Mouse (Mus musculus) T-helper 17 cell (primary cell): Measurements from ENCODE around the gene C1qa.

ENCODE experiments used
- in situ Hi-C, 2 experiments: fragments of 300-600 bp; cut with MboI, MseI; formaldehyde crosslinking; loops; 1 replicate in 1 of 2; 2 replicates in 1 of 2; pipeline ENCODE4 v1.15.1; 2025; ENCODE audit warnings: high pct_unique_total_duplicates in 2 of 2

C1qa gene

GRCm38 (mm10) chr4:136898637-136899036 lies at the start of gene C1qa:
TSS of gene C1qa (minus strand) at chr4:136898803.
- in situ Hi-C loops: no loop called here

- in situ Hi-C loops: loop anchor here in 1 of 2 experiments (25.0 kb wide), 1 partner anchor 1567 kb away; no protein-coding TSS in a partner anchor
These were observed 46.8 kb upstream of the C1qa start for GRCm38 (mm10) chr4:136945397-136945796.

- in situ Hi-C loops: loop anchor here in 1 of 2 experiments (25.0 kb wide), 1 partner anchor 1568 kb away; no protein-coding TSS in a partner anchor
These were observed 46.2 kb upstream of the C1qa start for GRCm38 (mm10) chr4:136944558-136945350.

GRCm38 (mm10) chr4:136943175-136943574 lies 44.6 kb upstream of the C1qa start:
- in situ Hi-C loops: loop anchor here in 1 of 2 experiments (25.0 kb wide), 1 partner anchor 1569 kb away; no protein-coding TSS in a partner anchor

- in situ Hi-C loops: loop anchor here in 1 of 2 experiments (25.0 kb wide), 1 partner anchor 1570 kb away; no protein-coding TSS in a partner anchor
These were observed 44.2 kb upstream of the C1qa start for GRCm38 (mm10) chr4:136942761-136943160.

GRCm38 (mm10) chr4:136937935-136938334 lies 39.3 kb upstream of the C1qa start:
- in situ Hi-C loops: loop anchor here in 1 of 2 experiments (25.0 kb wide), 1 partner anchor 1574 kb away; no protein-coding TSS in a partner anchor

GRCm38 (mm10) chr4:136937344-136937743 lies 38.7 kb upstream of the C1qa start:
- in situ Hi-C loops: loop anchor here in 1 of 2 experiments (25.0 kb wide), 1 partner anchor 1575 kb away; no protein-coding TSS in a partner anchor

- in situ Hi-C loops: loop anchor here in 1 of 2 experiments (25.0 kb wide), 1 partner anchor 1577 kb away; no protein-coding TSS in a partner anchor
These were observed 36.4 kb upstream of the C1qa start for GRCm38 (mm10) chr4:136934746-136935613.

- in situ Hi-C loops: loop anchor here in 1 of 2 experiments (25.0 kb wide), 1 partner anchor 1582 kb away; no protein-coding TSS in a partner anchor
These were observed 31.9 kb upstream of the C1qa start for GRCm38 (mm10) chr4:136930474-136930873.

- in situ Hi-C loops: loop anchor here in 1 of 2 experiments (10.0 to 25.0 kb wide), 2 partner anchors 146 to 1583 kb away; no protein-coding TSS in a partner anchor
These were observed 30.3 kb upstream of the C1qa start for GRCm38 (mm10) chr4:136928928-136929327.

- in situ Hi-C loops: loop anchor here in 1 of 2 experiments (10.0 to 25.0 kb wide), 2 partner anchors 149 to 1586 kb away; no protein-coding TSS in a partner anchor
These were observed 27.2 kb upstream of the C1qa start for GRCm38 (mm10) chr4:136925804-136926203.

- in situ Hi-C loops: loop anchor here in 1 of 2 experiments (10.0 kb wide), 1 partner anchor 150 kb away; no protein-coding TSS in a partner anchor
These were observed 25.9 kb upstream of the C1qa start for GRCm38 (mm10) chr4:136924529-136924928.

- in situ Hi-C loops: no loop called here
These were observed 20.9 kb upstream of the C1qa start for GRCm38 (mm10) chr4:136919526-136919925.

- in situ Hi-C loops: no loop called here
These were observed 20.2 kb upstream of the C1qa start for GRCm38 (mm10) chr4:136918834-136919233.

- in situ Hi-C loops: no loop called here
These were observed 18.5 kb upstream of the C1qa start for GRCm38 (mm10) chr4:136917165-136917524.

- in situ Hi-C loops: no loop called here
These were observed 18.0 kb upstream of the C1qa start for GRCm38 (mm10) chr4:136916359-136917164.

GRCm38 (mm10) chr4:136912841-136913240 lies 14.2 kb upstream of the C1qa start:
- in situ Hi-C loops: no loop called here

- in situ Hi-C loops: no loop called here
These were observed 13.2 kb upstream of the C1qa start for GRCm38 (mm10) chr4:136911804-136912203.

GRCm38 (mm10) chr4:136911211-136911646 lies 12.6 kb upstream of the C1qa start:
- in situ Hi-C loops: no loop called here

GRCm38 (mm10) chr4:136907809-136908208 lies 9.2 kb upstream of the C1qa start:
- in situ Hi-C loops: no loop called here
